Mouse (Mus musculus) right cerebral cortex, postnatal 10 days (tissue): ENCODE results near the gene Slc25a21.

ENCODE experiments used
- DNase-seq, 2 experiments: peaks; one replicate each; pipeline ENCODE4 v3.0.0; 2021; ENCODE audit warnings: low spot score in 2 of 2

Gene Slc25a21

GRCm38 (mm10) chr12:56691427-56692079 lies 505.7 kb downstream of the Slc25a21 start, which contains the start of gene Pax9:
TSS of gene Pax9 (plus strand) at chr12:56691767.
- no peak for DNase-seq

- DNase-seq = no peak
Measured at GRCm38 (mm10) chr12:56691001-56691400, 506.3 kb downstream of the Slc25a21 start.

GRCm38 (mm10) chr12:56690366-56690765 lies 506.9 kb downstream of the Slc25a21 start:
- no peak for DNase-seq

GRCm38 (mm10) chr12:56689736-56690135 lies 507.5 kb downstream of the Slc25a21 start:
- DNase-seq = no peak

GRCm38 (mm10) chr12:56689331-56689730 lies 507.9 kb downstream of the Slc25a21 start:
- DNase-seq = no peak

GRCm38 (mm10) chr12:56688920-56689319 lies 508.4 kb downstream of the Slc25a21 start:
- DNase-seq = no peak

- no peak for DNase-seq
Measured at GRCm38 (mm10) chr12:56688482-56688840, 508.8 kb downstream of the Slc25a21 start.

GRCm38 (mm10) chr12:56687640-56688481 lies 509.4 kb downstream of the Slc25a21 start:
- DNase-seq = no peak

GRCm38 (mm10) chr12:56681096-56681811 lies 516.0 kb downstream of the Slc25a21 start:
- DNase-seq = peak in 1 of 2 experiments; percentile 30

- no peak for DNase-seq
Measured at GRCm38 (mm10) chr12:56677620-56678019, 519.7 kb downstream of the Slc25a21 start.

GRCm38 (mm10) chr12:56674726-56675125 lies 522.5 kb downstream of the Slc25a21 start:
- DNase-seq = no peak

- DNase-seq = no peak
Measured at GRCm38 (mm10) chr12:56670795-56671194, 526.5 kb downstream of the Slc25a21 start.

GRCm38 (mm10) chr12:56669451-56670122 lies 527.7 kb downstream of the Slc25a21 start:
- no peak for DNase-seq
